Mouse (Mus musculus) ES-Bruce4 (cell line): Measurements from ENCODE around the gene Prss57. TPM values are rescaled to one million over a fixed set of nuclear protein-coding genes. Genes with fewer than 3 reads are reported as not detected.

ENCODE experiments used
- H3K27ac ChIP-seq: 2 replicates; pipeline ENCODE4 v1.5.1; 2012; ENCODE audit warnings: low read length, inconsistent platforms; ENCODE audit not compliant: insufficient read depth
- H3K27me3 ChIP-seq: 2 replicates; pipeline ENCODE4 v1.6.1; 2012; ENCODE audit warnings: mild to moderate bottlenecking, low read length, inconsistent platforms; ENCODE audit not compliant: control insufficient read depth, poor library complexity, insufficient read depth, severe bottlenecking
- H3K36me3 ChIP-seq: 2 replicates; pipeline ENCODE4 v1.6.1; 2012; ENCODE audit warnings: inconsistent platforms, mild to moderate bottlenecking, low read length, moderate library complexity; ENCODE audit not compliant: control insufficient read depth, poor library complexity, insufficient read depth, severe bottlenecking
- H3K4me1 ChIP-seq: one replicate; pipeline ENCODE4 v1.8.1; 2011; ENCODE audit warnings: low read length; ENCODE audit not compliant: control insufficient read depth, insufficient read depth
- H3K4me3 ChIP-seq: 2 replicates; pipeline ENCODE4 v1.5.1; 2011; ENCODE audit warnings: low read depth, mild to moderate bottlenecking, low read length
- H3K9ac ChIP-seq: 2 replicates; pipeline ENCODE4 v1.6.1; 2012; ENCODE audit warnings: low read depth, mild to moderate bottlenecking, inconsistent platforms; ENCODE audit not compliant: poor library complexity, severe bottlenecking
- H3K9me3 ChIP-seq: replicated peaks from 2 replicates; pipeline ENCODE4 v1.6.1; 2012; ENCODE audit warnings: mild to moderate bottlenecking, low read length, inconsistent platforms; ENCODE audit not compliant: control insufficient read depth, poor library complexity, insufficient read depth, severe bottlenecking
- CTCF ChIP-seq: IDR thresholded peaks from one replicate; pipeline ENCODE4 v1.8.1; 2011; ENCODE audit warnings: low read depth, low read length
- EP300 ChIP-seq: IDR thresholded peaks from 2 replicates; pipeline ENCODE4 v1.6.1; 2011; ENCODE audit warnings: low read depth, low read length; ENCODE audit not compliant: insufficient read depth
- POLR2A ChIP-seq: IDR thresholded peaks from one replicate; pipeline ENCODE4 v1.8.1; 2011; ENCODE audit warnings: low read length; ENCODE audit not compliant: insufficient read depth
- polyA plus RNA-seq: library from polyadenylated mRNA; stranded (reverse); fragments of >200 nt; gene quantifications from 2 replicates; pipeline ENCODE4 v1.2.4, GENCODE M21; 2011; ENCODE audit warnings: low read depth; ENCODE audit not compliant: missing spikeins, insufficient read depth, insufficient read length

Prss57 gene
- not detected in 2 replicates for polyA plus RNA-seq

GRCm38 (mm10) chr10:79790861-79791260 lies at the start of gene Prss57:
Gene Prss57 (minus strand): TSS chr10:79790961.
- Histone ChIP-seq H3K4me1 (no peaks in the 10 kb centered on the region), H3K9ac (no peak within 1 kb of the TSS), H3K36me3 (no peaks in the 10 kb centered on the region), H3K27me3 (no peaks in the 10 kb centered on the region), H3K27ac (no peak within 1 kb of the TSS), H3K4me3 (no peak within 1 kb of the TSS), H3K9me3 (no peaks in the 10 kb centered on the region)
- TF ChIP-seq CTCF = no peak
- TF ChIP-seq EP300 = no peak
- no peak for TF ChIP-seq POLR2A

GRCm38 (mm10) chr10:79840091-79840490 lies 49.3 kb upstream of the Prss57 start:
- Histone ChIP-seq H3K27me3 (no peaks in the 10 kb centered on the region), H3K4me3 (peak overlapping the region; percentile 63), H3K4me1 (peaks cover 6% of the 10 kb centered on the region), H3K9ac (peak overlapping the region; percentile 52; the same call in 1 of the 2 replicates), H3K9me3 (no peaks in the 10 kb centered on the region), H3K27ac (peak overlapping the region; percentile 82), H3K36me3 (no peaks in the 10 kb centered on the region)
- TF ChIP-seq POLR2A = no peak
- TF ChIP-seq CTCF = no peak
- TF ChIP-seq EP300 = no peak

- TF ChIP-seq CTCF = no peak
- no peak for TF ChIP-seq EP300
- TF ChIP-seq POLR2A = no peak
- H3K9ac ChIP-seq = no peak overlapping the region
- no peaks in the 10 kb centered on the region for H3K9me3 ChIP-seq
- H3K4me1 ChIP-seq = peaks cover 3% of the 10 kb centered on the region
- H3K36me3 ChIP-seq = no peaks in the 10 kb centered on the region
- no peaks in the 10 kb centered on the region for H3K27me3 ChIP-seq
- H3K27ac ChIP-seq = no peak overlapping the region
- no peak overlapping the region for H3K4me3 ChIP-seq
These were observed 47.4 kb upstream of the Prss57 start for GRCm38 (mm10) chr10:79838151-79838550.

- Histone ChIP-seq H3K9ac (no peak overlapping the region), H3K27ac (no peak overlapping the region), H3K4me3 (no peak overlapping the region), H3K9me3 (no peaks in the 10 kb centered on the region), H3K4me1 (no peaks in the 10 kb centered on the region), H3K36me3 (no peaks in the 10 kb centered on the region), H3K27me3 (no peaks in the 10 kb centered on the region)
- TF ChIP-seq POLR2A (no peak), CTCF (no peak), EP300 (no peak)
These were observed 46.2 kb upstream of the Prss57 start for GRCm38 (mm10) chr10:79836918-79837317.

GRCm38 (mm10) chr10:79834769-79835398 lies 44.1 kb upstream of the Prss57 start:
- Histone ChIP-seq H3K27ac (no peak overlapping the region), H3K4me1 (no peaks in the 10 kb centered on the region), H3K4me3 (no peak overlapping the region), H3K27me3 (no peaks in the 10 kb centered on the region), H3K36me3 (no peaks in the 10 kb centered on the region), H3K9ac (no peak overlapping the region), H3K9me3 (no peaks in the 10 kb centered on the region)
- 0 out of 2 replicates have a peak, but pooled peaks have one; percentile 7 for TF ChIP-seq EP300
- TF ChIP-seq POLR2A = no peak
- peak; percentile 98 for TF ChIP-seq CTCF

- H3K9me3 ChIP-seq = no peaks in the 10 kb centered on the region
- no peaks in the 10 kb centered on the region for H3K36me3 ChIP-seq
- no peak for TF ChIP-seq CTCF
- no peak for TF ChIP-seq POLR2A
- no peak for TF ChIP-seq EP300
- H3K27me3 ChIP-seq = no peaks in the 10 kb centered on the region
- H3K27ac ChIP-seq = no peak overlapping the region
- no peaks in the 10 kb centered on the region for H3K4me1 ChIP-seq
- H3K4me3 ChIP-seq = no peak overlapping the region
- H3K9ac ChIP-seq = no peak overlapping the region
These were observed 42.0 kb upstream of the Prss57 start for GRCm38 (mm10) chr10:79832786-79833181.
